Mouse (Mus musculus) liver, postnatal 0 days (tissue): ENCODE data around the gene Rapgef2.

Experiments used
- CTCF ChIP-seq: sonication (generic); IDR thresholded peaks from 2 replicates; pipeline ENCODE4 v1.5.1; 2016; ENCODE audit warnings: antibody characterized with exemption, low read depth
- EP300 ChIP-seq: IDR thresholded peaks from 2 replicates; pipeline ENCODE4 v1.6.1; 2016; ENCODE audit warnings: antibody characterized with exemption, low read depth, mild to moderate bottlenecking

GRCm38 (mm10) chr3:79180086-79180485 is 106.2 kb downstream of the Rapgef2 start:
- TF ChIP-seq CTCF = no peak
- TF ChIP-seq EP300 = no peak
